Mouse (Mus musculus) midbrain, embryonic 10.5 days (tissue): ENCODE data around the gene Hsd17b6. TPM values are rescaled to one million over a fixed set of nuclear protein-coding genes. Genes with fewer than 3 reads are reported as not detected.

Experiments
- DNase-seq: peaks from one replicate; pipeline ENCODE4 v3.0.0-alpha.2; 2017; ENCODE audit warnings: low spot score
- H3K27ac ChIP-seq: fragments of 300-500 bp; sonication (generic); replicated peaks from 2 replicates; pipeline ENCODE4 v1.5.1; 2016; ENCODE audit warnings: mild to moderate bottlenecking
- H3K27me3 ChIP-seq: fragments of 300-500 bp; sonication (generic); 2 replicates; pipeline ENCODE4 v1.6.1; 2016; ENCODE audit warnings: low read depth, mild to moderate bottlenecking; ENCODE audit not compliant: poor library complexity, severe bottlenecking
- H3K36me3 ChIP-seq: fragments of 300-500 bp; sonication (generic); 2 replicates; pipeline ENCODE4 v1.6.1; 2016; ENCODE audit warnings: mild to moderate bottlenecking, moderate library complexity
- H3K4me1 ChIP-seq: fragments of 300-500 bp; sonication (generic); 2 replicates; pipeline ENCODE4 v1.6.1; 2016
- H3K4me3 ChIP-seq: fragments of 300-500 bp; sonication (generic); 2 replicates; pipeline ENCODE4 v1.5.1; 2016; ENCODE audit warnings: mild to moderate bottlenecking, moderate library complexity
- H3K9me3 ChIP-seq: fragments of 300-500 bp; sonication (generic); replicated peaks from 2 replicates; pipeline ENCODE4 v1.6.1; 2016; ENCODE audit warnings: mild to moderate bottlenecking
- WGBS: fragments of 180-500 bp; shearing (Covaris S2); methylation state at CpG from one replicate; pipeline ENCODE4 v1.1.7; 2016; 5-methylcytosine and 5-hydroxymethylcytosine counted together
- polyA plus RNA-seq: library from polyadenylated mRNA; unstranded; fragments of >200 nt; fragmentation: Nextera tagmentation; extraction: Ambion mirVana; gene quantifications from 2 replicates; pipeline ENCODE4 v1.2.1, GENCODE M21; 2016

The Hsd17b6 gene
- polyA plus RNA-seq, 1 experiment from 2014 or later: not detected

- no peak overlapping the region for H3K27ac ChIP-seq
- H3K27me3 ChIP-seq: no peaks in the 10 kb centered on the region
- H3K4me1 ChIP-seq: no peaks in the 10 kb centered on the region
- 63% methylated on average over 16 of the region's 16 CpGs for WGBS
- peak; percentile 66 for DNase-seq
- no peak overlapping the region for H3K4me3 ChIP-seq
- no peaks in the 10 kb centered on the region for H3K36me3 ChIP-seq
- no peaks in the 10 kb centered on the region for H3K9me3 ChIP-seq
These were observed 51.1 kb downstream of the Hsd17b6 start for GRCm38 (mm10) chr10:127956168-127956816.

DNA sequence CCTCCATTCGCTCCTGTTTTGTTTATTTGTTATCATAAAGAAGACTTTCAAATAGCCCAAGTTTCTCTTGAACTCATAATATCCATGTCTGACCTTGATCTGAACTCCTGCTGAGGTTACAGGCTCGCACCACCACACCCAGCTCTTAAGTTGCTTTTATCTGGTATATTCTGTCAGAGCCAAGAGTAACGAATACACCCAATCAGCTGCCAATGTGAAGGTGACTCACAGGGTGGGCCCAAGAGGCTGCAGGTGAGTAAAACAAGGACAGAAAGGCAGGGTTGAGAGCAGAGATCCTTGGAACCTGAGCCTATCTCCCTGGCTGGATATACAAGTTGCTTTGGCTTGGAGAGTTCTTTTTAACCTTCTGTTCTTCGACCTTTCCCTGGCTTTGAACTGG is 52.4 kb downstream of the Hsd17b6 start:
- DNase-seq: no peak
- no peaks in the 10 kb centered on the region for H3K9me3 ChIP-seq
- no peaks in the 10 kb centered on the region for H3K4me1 ChIP-seq
- 79% methylated on average over 4 of the region's 4 CpGs for WGBS
- H3K4me3 ChIP-seq: no peak overlapping the region
- no peaks in the 10 kb centered on the region for H3K36me3 ChIP-seq
- H3K27ac ChIP-seq: no peak overlapping the region
- H3K27me3 ChIP-seq: no peaks in the 10 kb centered on the region

- H3K27me3 ChIP-seq: no peaks in the 10 kb centered on the region
- no peaks in the 10 kb centered on the region for H3K9me3 ChIP-seq
- WGBS: 84% methylated on average over 4 of the region's 4 CpGs
- DNase-seq: no peak
- H3K4me1 ChIP-seq: no peaks in the 10 kb centered on the region
- H3K36me3 ChIP-seq: no peaks in the 10 kb centered on the region
- no peak overlapping the region for H3K4me3 ChIP-seq
- no peak overlapping the region for H3K27ac ChIP-seq
These were observed 55.6 kb downstream of the Hsd17b6 start for GRCm38 (mm10) chr10:127951821-127952220.

- DNase-seq: no peak
- H3K4me1 ChIP-seq: no peaks in the 10 kb centered on the region
- WGBS: 89% methylated on average over 9 of the region's 9 CpGs
- H3K9me3 ChIP-seq: no peaks in the 10 kb centered on the region
- H3K27ac ChIP-seq: no peak overlapping the region
- H3K4me3 ChIP-seq: no peak overlapping the region
- H3K36me3 ChIP-seq: no peaks in the 10 kb centered on the region
- no peaks in the 10 kb centered on the region for H3K27me3 ChIP-seq
These were observed 56.0 kb downstream of the Hsd17b6 start for GRCm38 (mm10) chr10:127951390-127951789.

GRCm38 (mm10) chr10:127949596-127950130 is 57.7 kb downstream of the Hsd17b6 start:
- Histone ChIP-seq H3K36me3 (no peaks in the 10 kb centered on the region), H3K9me3 (no peaks in the 10 kb centered on the region), H3K4me1 (no peaks in the 10 kb centered on the region), H3K27ac (no peak overlapping the region), H3K4me3 (no peak overlapping the region), H3K27me3 (no peaks in the 10 kb centered on the region)
- 90% methylated on average over 4 of the region's 4 CpGs for WGBS
- no peak for DNase-seq

DNA sequence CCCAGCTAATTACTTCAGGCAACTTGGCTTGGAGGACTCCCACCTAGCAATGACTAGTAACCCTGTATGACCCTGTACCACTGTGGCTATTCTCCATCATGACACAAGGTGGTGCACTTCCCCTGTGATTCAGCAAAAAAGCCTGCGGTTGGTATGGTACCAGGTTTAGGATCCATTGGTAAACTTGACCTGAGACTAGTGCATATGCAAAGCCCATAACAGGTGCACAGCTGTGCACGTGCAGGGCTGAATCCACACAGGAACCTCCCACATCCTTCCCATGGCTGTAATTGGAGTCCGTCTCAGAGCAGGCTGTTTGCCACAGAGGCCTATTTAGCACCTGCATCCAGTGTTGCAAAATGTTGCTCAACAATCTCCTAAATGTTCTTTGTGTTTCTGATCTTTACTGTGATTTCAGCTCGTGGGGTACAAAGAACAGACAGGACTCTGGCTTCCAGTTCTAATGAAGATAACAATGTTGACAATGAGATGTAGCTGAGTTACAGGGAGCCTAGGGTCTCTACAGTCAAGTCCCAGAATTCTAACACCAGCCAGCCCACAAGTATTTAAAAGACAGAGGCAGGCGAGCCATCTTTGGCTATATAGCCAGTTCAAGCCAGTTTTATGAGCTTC is 61.9 kb downstream of the Hsd17b6 start:
- Histone ChIP-seq H3K4me3 (no peak overlapping the region), H3K4me1 (no peaks in the 10 kb centered on the region), H3K9me3 (no peaks in the 10 kb centered on the region), H3K27ac (no peak overlapping the region), H3K36me3 (no peaks in the 10 kb centered on the region), H3K27me3 (no peaks in the 10 kb centered on the region)
- peak; percentile 57 for DNase-seq
- 44% methylated on average over 5 of the region's 5 CpGs for WGBS

Other genes with a start within 250 kb of the Hsd17b6 start
- 0.02 and 0.04 TPM in 2 replicates for gene Rdh1, start 247.9 kb downstream of the Hsd17b6 start, polyA plus RNA-seq
- not detected in 2 replicates for gene Rdh16f1, start 247.8 kb downstream of the Hsd17b6 start, polyA plus RNA-seq
- 0.11 and 0.12 TPM in 2 replicates for gene Rdh9, start 231.2 kb downstream of the Hsd17b6 start, polyA plus RNA-seq
- gene Rdh16, start 206.5 kb downstream of the Hsd17b6 start, polyA plus RNA-seq: not detected in 2 replicates
- gene Rdh19, start 157.7 kb downstream of the Hsd17b6 start, polyA plus RNA-seq: not detected in 2 replicates
- not detected in 2 replicates for gene Rdh16f2, start 141.1 kb downstream of the Hsd17b6 start, polyA plus RNA-seq
- gene Rdh7, start 118.8 kb downstream of the Hsd17b6 start, polyA plus RNA-seq: not detected in 2 replicates
- not detected in 2 replicates for gene Sdr9c7, start 109.1 kb downstream of the Hsd17b6 start, polyA plus RNA-seq
- gene Prim1, start 7.6 kb upstream of the Hsd17b6 start, polyA plus RNA-seq: 105 and 114 TPM in 2 replicates
- gene Naca, start 28.0 kb upstream of the Hsd17b6 start, polyA plus RNA-seq: 814 and 925 TPM in 2 replicates
- gene Ptges3, start 51.3 kb upstream of the Hsd17b6 start, polyA plus RNA-seq: 669 and 729 TPM in 2 replicates
- 2,205 and 2,316 TPM in 2 replicates for gene Atp5b, start 75.7 kb upstream of the Hsd17b6 start, polyA plus RNA-seq
- 14.3 and 16.7 TPM in 2 replicates for gene Baz2a, start 84.0 kb upstream of the Hsd17b6 start, polyA plus RNA-seq
- 24.3 and 25.0 TPM in 2 replicates for gene Rbms2, start 172.7 kb upstream of the Hsd17b6 start, polyA plus RNA-seq
- 0.96 and 1.5 TPM in 2 replicates for gene Gls2, start 186.8 kb upstream of the Hsd17b6 start, polyA plus RNA-seq
- 28.3 and 32.7 TPM in 2 replicates for gene Spryd4, start 204.2 kb upstream of the Hsd17b6 start, polyA plus RNA-seq
- 0.21 TPM in 1 of 2 replicates, not detected in the other for gene Mip, start 218.2 kb upstream of the Hsd17b6 start, polyA plus RNA-seq
- 86.6 and 89.4 TPM in 2 replicates for gene Timeless, start 224.5 kb upstream of the Hsd17b6 start, polyA plus RNA-seq
- 0.73 and 0.77 TPM in 2 replicates for gene Apon, start 246.5 kb upstream of the Hsd17b6 start, polyA plus RNA-seq